Mouse (Mus musculus) stomach, postnatal 0 days (tissue): ENCODE measurements around the gene Cpped1. TPM values are rescaled to one million over a fixed set of nuclear protein-coding genes. Genes with fewer than 3 reads are reported as not detected.

ENCODE experiments used
- ATAC-seq: fragments of 200-750 bp; cut with Nextera tagmentation; 2 replicates; pipeline ENCODE4 v1.8.0; 2017; ENCODE audit not compliant: low FRiP score, low TSS enrichment
- DNase-seq: peaks from one replicate; pipeline ENCODE4 v3.0.0-alpha.2; 2016; ENCODE audit warnings: low spot score
- H3K27ac ChIP-seq: fragments of 300-500 bp; sonication (generic); replicated peaks from 2 replicates; pipeline ENCODE4 v1.5.1; 2014; ENCODE audit warnings: mild to moderate bottlenecking, control low read depth
- H3K27me3 ChIP-seq: fragments of 300-500 bp; sonication (generic); 2 replicates; pipeline ENCODE4 v1.6.1; 2014; ENCODE audit warnings: low read length; ENCODE audit not compliant: control insufficient read depth, insufficient read depth
- H3K36me3 ChIP-seq: fragments of 300-500 bp; sonication (generic); 2 replicates; pipeline ENCODE4 v1.6.1; 2014; ENCODE audit warnings: low read length, mixed read lengths; ENCODE audit not compliant: control insufficient read depth, insufficient read depth
- H3K4me1 ChIP-seq: fragments of 300-500 bp; sonication (generic); replicated peaks from 2 replicates; pipeline ENCODE4 v1.6.1; 2014; ENCODE audit warnings: antibody characterized with exemption; ENCODE audit not compliant: control insufficient read depth, insufficient read depth
- H3K4me2 ChIP-seq: fragments of 300-500 bp; sonication (generic); replicated peaks from 2 replicates; pipeline ENCODE4 v1.6.1; 2014; ENCODE audit warnings: low read depth, mild to moderate bottlenecking, control low read depth, moderate library complexity
- H3K4me3 ChIP-seq: fragments of 300-500 bp; sonication (generic); 2 replicates; pipeline ENCODE4 v1.5.1; 2014; ENCODE audit warnings: low read depth, low read length, control low read depth
- H3K9ac ChIP-seq: fragments of 300-500 bp; sonication (generic); 2 replicates; pipeline ENCODE4 v1.6.1; 2014; ENCODE audit warnings: mild to moderate bottlenecking, low read length, control low read depth, mixed read lengths
- H3K9me3 ChIP-seq: fragments of 300-500 bp; sonication (generic); 2 replicates; pipeline ENCODE4 v1.6.1; 2016; ENCODE audit warnings: low read length; ENCODE audit not compliant: control insufficient read depth
- CTCF ChIP-seq: IDR thresholded peaks from 2 replicates; pipeline ENCODE4 v1.5.1; 2016; ENCODE audit warnings: antibody characterized with exemption, low read depth, mild to moderate bottlenecking, moderate library complexity
- EP300 ChIP-seq: optimal IDR thresholded peaks from 2 replicates; pipeline ENCODE3; 2016; ENCODE audit warnings: antibody characterized with exemption
- WGBS: fragments of 180-500 bp; shearing (Covaris S2); extraction: QIAGEN DNeasy Blood & Tissue Kit; methylation state at CpG from one replicate; pipeline ENCODE4 v1.1.7; 2014; 5-methylcytosine and 5-hydroxymethylcytosine counted together
- polyA plus RNA-seq: library from polyadenylated mRNA; unstranded; fragments of >200 nt; fragmentation: Nextera tagmentation; extraction: Ambion mirVana; gene quantifications from 2 replicates; pipeline ENCODE4 v1.2.1, GENCODE M21; 2015

Gene Cpped1
- polyA plus RNA-seq, 1 experiment from 2014 or later = 16.0 TPM

GRCm38 (mm10) chr16:11890186-11890585 lies 19.1 kb downstream of the Cpped1 start:
- DNase-seq (no peak), ATAC-seq (no peak)
- peaks cover 11% of the 10 kb centered on the region; the same call in 1 of the 2 replicates for H3K36me3 ChIP-seq
- H3K9ac ChIP-seq = no peak overlapping the region
- no peaks in the 10 kb centered on the region for H3K4me1 ChIP-seq
- no peak overlapping the region for H3K4me3 ChIP-seq
- H3K4me2 ChIP-seq = no peak overlapping the region
- TF ChIP-seq CTCF (no peak), EP300 (no peak)
- H3K27ac ChIP-seq = no peak overlapping the region
- 23% methylated on average over 3 of the region's 3 CpGs for WGBS
- H3K9me3 ChIP-seq = no peaks in the 10 kb centered on the region
- H3K27me3 ChIP-seq = no peaks in the 10 kb centered on the region

- Histone ChIP-seq H3K27ac (no peak overlapping the region), H3K4me1 (no peaks in the 10 kb centered on the region), H3K4me3 (no peak overlapping the region), H3K27me3 (no peaks in the 10 kb centered on the region), H3K4me2 (no peak overlapping the region), H3K36me3 (peaks cover 13% of the 10 kb centered on the region; the same call in 1 of the 2 replicates), H3K9ac (no peak overlapping the region), H3K9me3 (no peaks in the 10 kb centered on the region)
- WGBS = 23% methylated on average over 3 of the region's 3 CpGs
- no peak for DNase-seq
- TF ChIP-seq EP300 (no peak), CTCF (no peak)
- no peak for ATAC-seq
These were observed 19.5 kb downstream of the Cpped1 start for GRCm38 (mm10) chr16:11889741-11890140.

- ATAC-seq (no peak), DNase-seq (no peak)
- no peaks in the 10 kb centered on the region for H3K9me3 ChIP-seq
- H3K27me3 ChIP-seq = no peaks in the 10 kb centered on the region
- no peak overlapping the region for H3K9ac ChIP-seq
- no peak overlapping the region for H3K4me3 ChIP-seq
- 59% methylated on average over 6 of the region's 6 CpGs for WGBS
- no peak overlapping the region for H3K27ac ChIP-seq
- TF ChIP-seq CTCF (no peak), EP300 (no peak)
- H3K4me2 ChIP-seq = no peak overlapping the region
- H3K4me1 ChIP-seq = no peaks in the 10 kb centered on the region
- H3K36me3 ChIP-seq = peaks cover 11% of the 10 kb centered on the region; the same call in 1 of the 2 replicates
These were observed 27.4 kb downstream of the Cpped1 start for GRCm38 (mm10) chr16:11881795-11882194.

- Histone ChIP-seq H3K4me1 (no peaks in the 10 kb centered on the region), H3K4me3 (no peak overlapping the region), H3K27me3 (no peaks in the 10 kb centered on the region), H3K9ac (no peak overlapping the region), H3K9me3 (no peaks in the 10 kb centered on the region), H3K4me2 (no peak overlapping the region), H3K27ac (no peak overlapping the region), H3K36me3 (peaks cover 3% of the 10 kb centered on the region; the same call in 1 of the 2 replicates)
- DNase-seq (no peak), ATAC-seq (no peak)
- TF ChIP-seq CTCF (no peak), EP300 (no peak)
- WGBS = 84% methylated on average over 6 of the region's 6 CpGs
These were observed 28.8 kb downstream of the Cpped1 start for GRCm38 (mm10) chr16:11880461-11880860.

- no peak for DNase-seq
- H3K4me2 ChIP-seq = no peak overlapping the region
- H3K27ac ChIP-seq = no peak overlapping the region
- no peaks in the 10 kb centered on the region for H3K27me3 ChIP-seq
- TF ChIP-seq EP300 (no peak), CTCF (no peak)
- no peak overlapping the region for H3K9ac ChIP-seq
- ATAC-seq = no peak
- no peaks in the 10 kb centered on the region for H3K4me1 ChIP-seq
- H3K36me3 ChIP-seq = no peaks in the 10 kb centered on the region
- no peak overlapping the region for H3K4me3 ChIP-seq
- 89% methylated on average over 6 of the region's 6 CpGs for WGBS
- H3K9me3 ChIP-seq = no peaks in the 10 kb centered on the region
These were observed 30.0 kb downstream of the Cpped1 start for GRCm38 (mm10) chr16:11879196-11879595.

- no peak overlapping the region for H3K4me2 ChIP-seq
- DNase-seq (no peak), ATAC-seq (no peak)
- H3K9me3 ChIP-seq = no peaks in the 10 kb centered on the region
- H3K4me1 ChIP-seq = no peaks in the 10 kb centered on the region
- no peak overlapping the region for H3K4me3 ChIP-seq
- H3K27me3 ChIP-seq = no peaks in the 10 kb centered on the region
- 87% methylated on average over 5 of the region's 5 CpGs for WGBS
- TF ChIP-seq EP300 = no peak
- no peak for TF ChIP-seq CTCF
- H3K9ac ChIP-seq = no peak overlapping the region
- no peak overlapping the region for H3K27ac ChIP-seq
- no peaks in the 10 kb centered on the region for H3K36me3 ChIP-seq
These were observed 34.0 kb downstream of the Cpped1 start for GRCm38 (mm10) chr16:11875227-11875626.
